Mouse (Mus musculus) left cerebral cortex, postnatal 10 days (tissue): Measurements from ENCODE around the gene Ehd4. TPM values are rescaled to one million over a fixed set of nuclear protein-coding genes. Genes with fewer than 3 reads are reported as not detected.

Experiments used
- DNase-seq, 2 experiments: peaks; one replicate each; pipeline ENCODE4 v3.0.0; 2021 to 2022; ENCODE audit warnings: low spot score in 2 of 2, mixed read lengths in 1 of 2; ENCODE audit errors: extremely low spot score in 1 of 2
- intact Hi-C: fragments of 180-260 bp; cut with DNase I; formaldehyde crosslinking; loops from one replicate; pipeline ENCODE4 v1.15.1; 2025
- total RNA-seq, 2 experiments: library from RNA; stranded (reverse); gene quantifications; 2 replicates each; pipeline ENCODE4 v1.2.3; 2021

The Ehd4 gene
- total RNA-seq, 2 experiments from 2014 or later = 9.4 to 10.7 TPM

GRCm38 (mm10) chr2:120117346-120117745, 37.1 kb downstream of the Ehd4 start:
- intact Hi-C loops = no loop called here
- no peak for DNase-seq

GRCm38 (mm10) chr2:120116362-120116761, 38.0 kb downstream of the Ehd4 start:
- DNase-seq = no peak
- intact Hi-C loops = no loop called here

GRCm38 (mm10) chr2:120114977-120115376, 39.4 kb downstream of the Ehd4 start:
- DNase-seq = no peak
- intact Hi-C loops = no loop called here

- intact Hi-C loops = no loop called here
- DNase-seq = no peak
Measured at GRCm38 (mm10) chr2:120113963-120114362, 40.4 kb downstream of the Ehd4 start.

- no peak for DNase-seq
- intact Hi-C loops = no loop called here
Measured at GRCm38 (mm10) chr2:120113476-120113875, 40.9 kb downstream of the Ehd4 start.

- intact Hi-C loops = no loop called here
Measured at GRCm38 (mm10) chr2:120111596-120111995, 42.8 kb downstream of the Ehd4 start.

GRCm38 (mm10) chr2:120111172-120111571, 43.2 kb downstream of the Ehd4 start:
- DNase-seq = no peak
- intact Hi-C loops = no loop called here

More at GRCm38 (mm10) chr2:120111596-120111995, 42.8 kb downstream of the Ehd4 start:
- no peak for DNase-seq

- DNase-seq = no peak
- intact Hi-C loops = no loop called here
Measured at GRCm38 (mm10) chr2:120108077-120108476, 46.3 kb downstream of the Ehd4 start.

GRCm38 (mm10) chr2:120107446-120107845, 47.0 kb downstream of the Ehd4 start:
- no peak for DNase-seq
- intact Hi-C loops = no loop called here

GRCm38 (mm10) chr2:120106397-120106973, 47.9 kb downstream of the Ehd4 start:
- DNase-seq = no peak
- intact Hi-C loops = no loop called here

- DNase-seq = no peak
- intact Hi-C loops = no loop called here
Measured at GRCm38 (mm10) chr2:120105861-120106260, 48.5 kb downstream of the Ehd4 start.

GRCm38 (mm10) chr2:120102881-120103280, 51.5 kb downstream of the Ehd4 start:
- DNase-seq = peak in 1 of 2 experiments; percentile 45
- intact Hi-C loops = no loop called here

- intact Hi-C loops = no loop called here
- no peak for DNase-seq
Measured at GRCm38 (mm10) chr2:120102450-120102849, 52.0 kb downstream of the Ehd4 start.

GRCm38 (mm10) chr2:120101961-120102360, 52.4 kb downstream of the Ehd4 start:
- DNase-seq = no peak
- intact Hi-C loops = no loop called here

- peak in 1 of 2 experiments; percentile 47 for DNase-seq
- intact Hi-C loops = loop anchor here (5.0 kb wide), 1 partner anchor 52 kb away; the partner anchor contains the start of gene Ehd4
Measured at GRCm38 (mm10) chr2:120099886-120100285, 54.5 kb downstream of the Ehd4 start.

GRCm38 (mm10) chr2:120099263-120099662, 55.1 kb downstream of the Ehd4 start:
- intact Hi-C loops = loop anchor here (5.0 kb wide), 1 partner anchor 53 kb away; the partner anchor contains the start of gene Ehd4
- DNase-seq = no peak

GRCm38 (mm10) chr2:120098781-120099202, 55.6 kb downstream of the Ehd4 start:
- no peak for DNase-seq
- intact Hi-C loops = loop anchor here (5.0 kb wide), 1 partner anchor 54 kb away; the partner anchor contains the start of gene Ehd4

- DNase-seq = peak in 1 of 2 experiments; percentile 67
- intact Hi-C loops = loop anchor here (5.0 kb wide), 1 partner anchor 54 kb away; the partner anchor contains the start of gene Ehd4
Measured at GRCm38 (mm10) chr2:120097868-120098267, 56.5 kb downstream of the Ehd4 start.

- no peak for DNase-seq
- intact Hi-C loops = loop anchor here (5.0 kb wide), 1 partner anchor 56 kb away; the partner anchor contains the start of gene Ehd4
Measured at GRCm38 (mm10) chr2:120096711-120097110, 57.7 kb downstream of the Ehd4 start.

- intact Hi-C loops = loop anchor here (5.0 kb wide), 1 partner anchor 56 kb away; the partner anchor contains the start of gene Ehd4
Measured at GRCm38 (mm10) chr2:120096191-120096590, 58.2 kb downstream of the Ehd4 start.

More at GRCm38 (mm10) chr2:120096191-120096590, 58.2 kb downstream of the Ehd4 start:
- no peak for DNase-seq
